Mouse (Mus musculus) megakaryocyte, embryonic 14.5 days (primary cell): ENCODE data around the gene Il10rb.

Source experiments
- FLI1 ChIP-seq: IDR thresholded peaks from 2 replicates; pipeline ENCODE4 v1.6.1; 2012; ENCODE audit warnings: low read length, inconsistent platforms, mixed read lengths
- GATA1 ChIP-seq: IDR thresholded peaks from 3 replicates; pipeline ENCODE4 v1.6.1; 2012; ENCODE audit warnings: mixed read lengths, low read length, inconsistent platforms, borderline replicate concordance

- TF ChIP-seq FLI1, result no peak
- no peak for TF ChIP-seq GATA1
These were observed 20.3 kb upstream of the Il10rb start for GRCm38 (mm10) chr16:91385621-91386020.
